Mouse (Mus musculus) cerebellum, postnatal 4 days (tissue): ENCODE results near the gene Mvb12a.

Experiments
- DNase-seq, 2 experiments: peaks; one replicate each; pipeline ENCODE4 v3.0.0; 2022; ENCODE audit warnings: low spot score in 2 of 2, mixed read lengths in 1 of 2

Mvb12a gene

DNA sequence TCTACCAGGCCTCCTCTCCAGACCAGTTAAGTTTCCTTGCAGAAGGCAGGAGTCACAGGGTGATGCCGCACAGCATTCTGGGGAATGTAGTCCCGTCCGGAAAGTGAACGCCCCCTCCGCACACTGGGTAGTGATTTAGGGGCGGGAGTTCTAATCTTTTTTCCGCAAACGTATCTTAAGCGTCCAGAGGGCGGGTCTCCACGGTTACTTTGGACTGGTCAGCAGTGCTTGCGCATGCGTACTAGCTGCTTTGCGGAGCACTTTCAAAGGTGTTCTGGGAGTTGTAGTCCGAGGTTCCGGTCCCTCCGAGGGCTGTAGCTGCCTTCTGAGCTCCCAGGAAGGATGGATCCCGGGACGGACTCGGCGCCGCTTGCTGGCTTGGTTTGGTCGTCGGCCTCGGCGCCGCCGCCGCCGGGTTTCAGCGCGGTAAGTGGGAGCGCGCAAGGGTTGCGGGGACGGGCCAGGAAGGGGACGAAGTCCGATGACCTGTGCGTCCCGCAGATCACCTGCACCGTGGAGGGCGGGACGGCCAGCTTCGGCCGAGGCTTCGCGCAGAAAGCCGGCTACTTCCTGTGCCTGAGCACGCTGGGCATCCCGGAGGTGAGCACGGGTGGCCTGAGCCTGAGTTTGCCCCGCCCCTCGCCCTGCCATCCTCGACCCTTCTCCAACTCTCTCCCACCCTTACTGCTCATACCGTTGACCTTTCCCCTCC is at the start of gene Mvb12a:
Mvb12a (plus strand) TSS at position 291 of the 712 bp plus-strand sequence.
- peak; percentile 78 to 92 for DNase-seq

DNA sequence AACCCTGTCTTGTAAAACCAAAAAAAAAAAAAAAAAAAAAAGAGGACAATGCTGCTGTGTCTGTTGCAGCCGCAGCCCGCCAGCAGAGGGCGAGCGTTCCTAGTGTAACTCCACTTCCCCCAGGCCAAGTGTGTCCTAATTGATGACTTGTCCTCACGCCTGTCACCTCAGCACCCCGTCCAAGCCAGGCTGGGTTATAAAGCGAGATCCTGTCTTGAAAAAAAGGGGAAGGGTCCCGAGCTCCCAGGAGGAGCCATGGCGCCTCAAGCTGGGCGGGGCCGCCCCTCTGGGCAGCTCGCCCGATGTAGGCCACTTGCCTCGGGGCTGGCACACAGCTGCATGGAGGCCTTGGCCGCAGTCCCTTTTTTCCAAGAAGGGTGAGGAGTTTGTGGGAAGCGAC is 47.7 kb upstream of the Mvb12a start:
- DNase-seq = peak; percentile 66 to 79

DNA sequence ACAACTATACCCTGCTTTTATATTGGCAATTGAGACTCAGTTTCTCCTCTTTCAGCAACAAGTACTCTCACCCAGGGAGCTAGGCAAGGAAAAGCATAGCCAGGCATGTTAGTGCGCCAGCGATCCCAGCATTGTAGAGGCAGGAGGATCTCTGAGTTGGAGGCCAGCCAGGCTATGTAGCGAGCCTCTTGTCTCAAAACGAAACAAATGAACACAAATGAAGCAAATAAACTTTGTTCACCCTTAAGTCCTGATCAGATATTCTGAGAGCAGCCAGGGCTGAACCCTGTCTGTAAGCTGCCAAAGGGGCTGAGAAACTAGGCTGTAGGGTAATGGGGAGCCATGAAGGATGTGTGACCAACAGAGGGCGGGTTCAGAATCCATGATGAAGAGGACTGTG is 46.9 kb upstream of the Mvb12a start:
- no peak for DNase-seq

DNA sequence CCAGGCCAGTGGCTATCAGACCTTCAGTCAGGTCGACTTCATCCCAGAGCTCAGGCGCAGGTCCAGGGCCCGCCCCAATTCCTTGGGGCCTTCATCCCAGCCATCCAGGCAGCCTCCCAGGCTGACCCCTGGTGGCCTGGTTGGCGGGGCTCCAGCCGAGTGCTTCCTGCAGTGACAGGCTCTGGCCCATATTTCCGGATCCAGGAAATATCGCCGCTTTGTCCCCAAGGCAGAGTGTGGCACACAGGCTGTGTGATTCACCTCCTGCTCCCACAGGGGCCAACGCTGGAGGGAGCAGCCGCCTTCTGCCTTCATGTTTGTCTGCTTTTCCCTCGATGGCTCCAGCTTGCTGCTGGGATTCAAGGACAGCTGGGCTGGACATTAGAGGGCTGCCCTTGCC is 46.2 kb upstream of the Mvb12a start:
- peak; percentile 53 to 60 for DNase-seq

DNA sequence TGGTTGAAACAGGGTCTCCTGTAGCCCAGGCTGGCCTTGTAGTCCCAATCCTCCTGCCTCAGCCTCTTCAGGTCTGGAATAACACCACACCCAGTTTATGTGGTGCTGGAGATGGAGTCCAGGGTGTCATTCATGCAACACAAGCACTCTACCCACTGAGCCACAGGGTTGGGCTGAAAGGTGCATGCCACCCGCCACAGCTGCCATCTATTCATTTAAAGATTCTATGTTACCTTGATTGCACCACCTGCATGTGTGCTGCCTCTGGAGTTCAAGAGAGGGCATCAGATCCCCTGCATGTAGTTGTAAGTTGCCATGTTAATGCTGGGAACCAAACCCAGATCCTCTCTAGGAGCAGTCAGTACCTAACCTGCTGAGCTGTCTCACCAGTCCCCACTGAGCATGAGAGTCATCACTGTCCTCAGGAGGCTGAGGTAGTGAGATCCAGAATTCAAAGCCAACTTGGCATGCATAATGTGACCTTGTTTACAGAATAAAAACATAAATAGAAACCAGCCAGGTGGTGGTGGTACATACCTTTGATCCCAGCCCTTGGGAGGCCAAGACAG is 45.6 kb upstream of the Mvb12a start:
- DNase-seq = no peak

DNA sequence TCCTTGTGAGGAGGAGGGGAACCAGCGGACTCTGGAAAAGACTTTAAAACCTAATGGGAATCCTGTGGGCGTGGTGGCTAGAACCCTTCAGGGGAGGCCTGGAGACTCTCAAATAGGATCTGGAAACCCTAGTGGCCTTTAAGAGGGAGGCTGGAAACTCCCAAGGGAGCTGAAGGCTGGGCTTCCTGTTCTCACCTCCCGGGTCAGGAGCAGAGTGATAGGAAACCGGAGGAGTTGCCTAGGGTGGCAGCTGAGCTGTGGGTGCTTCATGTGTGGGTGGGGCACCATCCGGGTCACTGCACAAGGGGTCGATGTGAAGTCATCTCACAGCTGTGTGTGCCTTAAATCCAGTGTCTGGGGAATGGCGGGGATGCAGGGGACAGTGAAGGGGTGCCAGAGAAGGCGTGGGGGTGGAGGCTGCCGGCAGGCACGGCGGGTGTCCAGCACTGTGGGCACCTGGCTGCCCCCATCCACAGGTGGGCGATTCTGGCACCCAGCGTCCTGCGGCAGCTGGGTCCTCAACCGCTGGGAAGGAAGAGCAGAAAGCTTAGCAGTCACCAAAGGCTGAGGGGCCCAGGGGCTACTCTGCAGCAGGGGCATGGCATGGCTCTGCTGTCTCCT is 44.7 kb upstream of the Mvb12a start:
- no peak for DNase-seq

DNA sequence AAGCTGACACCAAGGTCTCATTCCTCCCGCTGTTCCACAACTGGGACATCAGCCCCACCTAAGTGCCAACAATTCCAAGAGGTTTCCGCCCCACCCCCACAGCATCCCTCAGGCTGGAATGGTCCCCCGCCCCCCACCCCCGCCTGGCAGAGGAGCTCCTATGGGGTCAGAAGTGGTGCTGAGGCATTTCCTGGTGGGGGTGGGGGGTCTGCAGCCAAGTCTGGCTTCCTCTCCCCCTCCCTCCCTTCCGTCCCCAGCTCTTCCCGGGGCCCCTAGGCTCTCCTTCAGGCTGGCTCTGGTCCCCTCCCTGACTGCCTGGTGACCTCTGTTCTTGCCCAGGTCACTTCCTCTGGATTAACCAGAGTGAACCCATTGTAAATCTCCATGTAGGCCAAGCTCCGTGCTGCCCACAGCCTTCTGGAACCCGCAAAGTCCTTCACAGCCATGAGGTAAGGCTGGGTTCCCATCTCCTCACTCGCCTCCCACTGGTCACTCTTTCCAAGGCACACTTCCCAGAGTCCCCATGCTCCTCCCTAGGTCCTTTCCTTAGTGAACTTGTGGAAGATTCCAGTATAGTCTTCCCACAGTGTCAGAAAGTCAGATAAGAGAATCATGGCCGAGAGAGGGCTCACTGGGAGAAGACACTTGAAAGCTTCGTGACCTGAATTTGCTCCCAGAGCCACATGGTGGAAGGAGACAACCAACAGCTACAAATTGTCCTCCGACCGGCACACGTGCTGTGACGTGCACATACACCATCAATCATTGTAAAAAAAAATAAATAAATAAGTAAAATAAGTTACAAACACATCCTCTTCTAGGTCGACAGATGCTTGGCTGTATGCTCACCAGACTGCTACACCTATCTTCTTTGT is 43.7 kb upstream of the Mvb12a start:
- DNase-seq = no peak

DNA sequence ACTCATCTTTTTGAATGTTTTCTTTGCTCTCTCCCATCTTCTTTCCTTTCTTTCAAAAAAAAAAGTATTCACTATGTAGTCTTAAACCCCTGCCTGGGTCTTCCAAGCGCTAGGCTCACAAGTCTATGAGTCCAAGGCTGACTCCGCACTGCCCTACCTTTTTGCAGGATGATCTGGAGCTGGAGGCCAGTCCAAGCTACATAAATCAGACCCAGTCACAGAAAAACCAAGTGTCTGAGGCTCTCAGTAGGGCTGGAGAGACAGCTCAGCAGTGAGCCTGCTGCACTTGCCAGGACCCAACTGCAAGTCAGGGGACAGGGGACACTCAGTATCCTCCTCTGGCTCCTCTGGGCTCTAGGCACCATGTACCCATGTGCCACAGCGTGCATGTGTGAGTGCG is 38.4 kb upstream of the Mvb12a start:
- no peak for DNase-seq

DNA sequence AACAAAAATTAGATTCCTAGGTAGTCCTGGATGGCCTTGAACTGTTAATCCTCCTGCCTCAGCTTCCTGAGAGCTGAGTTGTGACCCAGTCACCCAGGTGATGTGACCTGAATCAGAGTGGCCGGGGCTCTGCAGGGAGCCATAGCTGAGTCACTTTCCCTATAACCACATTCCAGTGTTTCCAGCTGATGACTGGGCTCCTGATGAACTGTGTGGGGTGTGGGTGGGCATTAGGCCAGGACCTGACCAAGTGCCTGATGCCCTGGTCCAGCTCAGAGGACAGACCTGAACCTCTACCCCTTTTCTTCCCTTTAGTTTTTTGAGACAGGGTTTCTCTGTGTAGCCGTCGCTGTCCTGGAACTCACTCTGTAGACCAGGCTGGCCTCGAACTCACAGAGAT is 37.4 kb upstream of the Mvb12a start:
- no peak for DNase-seq

DNA sequence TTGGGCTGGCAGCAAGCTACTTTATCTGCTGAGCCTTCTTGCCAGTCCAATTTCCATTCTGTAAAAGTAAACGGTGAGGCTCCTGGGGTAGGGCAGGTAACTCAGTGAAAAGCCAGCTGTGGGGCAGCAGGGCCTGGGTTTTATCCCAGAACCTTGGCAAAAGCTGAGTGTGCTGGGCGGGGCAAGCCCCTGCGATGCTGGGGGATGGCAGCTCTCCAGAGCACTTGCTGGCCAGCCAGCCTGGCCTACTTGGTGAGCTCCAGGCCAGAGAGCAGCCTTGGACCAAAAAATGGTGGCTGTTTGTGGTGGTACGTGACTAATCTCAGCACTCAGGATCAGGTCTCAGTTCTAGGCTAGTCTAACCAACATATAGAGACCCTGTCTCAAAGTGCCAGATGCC is 36.7 kb upstream of the Mvb12a start:
- DNase-seq = no peak

DNA sequence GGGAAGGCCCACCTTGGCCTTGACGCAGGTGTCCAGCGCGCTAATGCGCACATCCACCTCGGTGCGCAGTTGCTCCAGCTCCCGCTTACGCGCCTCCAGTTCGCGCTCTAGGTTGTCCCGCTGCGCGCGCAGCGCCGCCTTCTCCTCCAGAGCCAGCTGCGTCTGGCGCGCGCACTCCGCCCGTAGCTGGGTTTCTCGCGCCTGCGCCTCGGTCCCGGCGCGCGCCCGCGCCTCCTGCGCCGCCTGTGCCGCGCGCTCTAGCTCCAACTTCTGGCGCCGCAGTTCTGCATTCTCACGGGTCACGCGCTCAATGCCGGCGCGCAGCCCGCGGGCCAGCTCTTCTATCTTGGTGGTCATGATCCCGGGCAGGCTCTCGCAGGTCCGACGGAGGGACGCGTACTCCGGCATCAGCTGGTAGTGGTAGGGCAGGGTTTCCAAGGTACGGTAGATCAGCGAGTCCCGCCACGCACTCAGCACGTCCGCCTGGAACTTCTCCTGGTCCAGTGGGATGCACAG is 35.1 kb upstream of the Mvb12a start:
- DNase-seq = peak; percentile 34 to 67

DNA sequence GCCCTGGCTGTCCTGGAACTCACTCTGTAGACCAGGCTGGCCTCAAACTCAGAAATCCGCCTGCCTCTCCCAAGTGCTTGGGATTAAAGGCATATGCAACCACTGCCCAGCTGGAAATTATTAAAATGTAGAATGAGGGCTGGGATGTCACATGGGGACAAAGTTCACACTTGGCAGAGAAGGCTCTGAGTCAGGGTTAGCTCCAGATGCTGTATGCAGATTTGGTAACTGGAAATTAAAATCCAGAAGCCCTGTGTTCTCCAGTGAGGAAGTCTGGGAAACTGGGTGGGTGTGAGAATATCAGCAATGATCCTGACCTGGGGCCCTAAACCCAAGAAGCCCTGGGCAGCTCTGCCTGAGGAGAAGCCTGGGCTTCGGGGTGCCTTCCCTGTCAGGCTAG is 33.4 kb upstream of the Mvb12a start:
- no peak for DNase-seq

DNA sequence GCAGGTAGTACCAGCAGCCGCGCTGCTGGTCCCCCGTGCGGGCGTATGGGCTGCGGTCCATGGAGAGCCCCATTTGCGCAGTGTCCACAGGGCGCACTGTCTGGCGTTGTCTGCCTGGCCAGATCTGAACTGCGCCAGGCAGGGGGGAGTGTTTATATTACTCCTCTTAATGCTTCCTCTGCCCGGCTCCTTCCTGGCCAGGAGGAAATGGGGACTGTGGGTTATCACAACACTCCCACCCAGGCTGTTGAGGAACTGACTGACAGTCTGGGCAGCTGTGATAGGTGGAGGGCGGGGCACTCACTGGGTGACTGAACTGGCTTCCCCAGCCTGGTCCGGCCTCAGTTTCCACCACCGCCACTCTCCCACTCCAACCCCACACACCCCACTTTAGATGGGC is 31.1 kb upstream of the Mvb12a start, which contains the start of gene Plvap:
Plvap (minus strand) TSS at position 109 of the 400 bp plus-strand sequence.
- no peak for DNase-seq

DNA sequence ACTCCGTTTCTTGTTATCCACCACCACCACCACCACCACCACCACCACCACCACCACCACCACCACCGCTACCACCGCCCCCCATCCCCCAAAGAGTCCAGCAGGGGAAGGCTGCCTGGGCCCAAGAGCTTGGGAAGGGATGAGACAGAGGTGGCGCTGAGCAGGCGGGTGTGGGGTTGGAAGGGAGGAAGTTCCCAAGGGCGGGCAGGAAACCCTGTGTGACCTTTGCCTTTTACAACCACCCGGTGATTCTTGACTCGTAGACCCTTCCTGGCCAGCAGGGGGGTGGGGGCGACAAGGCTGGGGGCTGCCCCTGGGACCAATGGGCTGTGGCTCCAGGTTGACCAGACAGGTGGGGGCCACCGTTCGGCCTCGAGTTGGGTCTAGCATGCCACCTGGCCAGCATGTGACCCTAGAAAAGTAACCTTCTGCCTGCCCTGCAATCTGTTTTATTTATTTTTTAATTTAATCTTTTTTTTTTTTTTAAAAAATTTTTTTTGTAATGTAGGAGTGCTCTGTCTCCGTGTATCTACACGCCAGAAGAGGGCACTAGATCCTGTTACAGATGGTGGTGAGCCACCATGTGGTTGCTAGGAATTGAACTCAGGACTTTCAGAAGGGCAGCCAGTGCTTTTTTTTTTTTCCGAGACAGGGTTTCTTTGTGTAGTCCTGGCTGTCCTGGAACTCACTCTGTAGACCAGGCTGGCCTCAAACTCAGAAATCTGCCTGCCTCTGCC is 29.5 kb upstream of the Mvb12a start:
- no peak for DNase-seq

DNA sequence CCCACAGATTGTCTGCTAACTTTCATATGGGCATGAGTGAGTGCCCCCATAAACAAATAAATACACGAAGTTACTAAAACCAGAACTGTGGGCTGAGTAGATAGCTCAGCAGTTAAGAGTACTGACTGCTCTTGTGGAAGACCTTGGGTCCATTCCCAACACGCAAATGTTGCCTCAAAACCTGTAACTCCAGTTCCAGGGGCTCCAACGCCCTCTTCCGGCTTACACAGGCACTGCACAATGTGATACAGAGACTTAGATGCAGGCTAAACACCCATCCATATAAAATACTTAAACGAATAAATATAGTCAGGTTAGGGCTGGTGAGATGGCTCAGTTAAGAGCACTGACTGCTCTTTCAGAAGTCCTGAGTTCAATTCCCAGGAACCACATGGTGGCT is 27.7 kb upstream of the Mvb12a start:
- DNase-seq = no peak

DNA sequence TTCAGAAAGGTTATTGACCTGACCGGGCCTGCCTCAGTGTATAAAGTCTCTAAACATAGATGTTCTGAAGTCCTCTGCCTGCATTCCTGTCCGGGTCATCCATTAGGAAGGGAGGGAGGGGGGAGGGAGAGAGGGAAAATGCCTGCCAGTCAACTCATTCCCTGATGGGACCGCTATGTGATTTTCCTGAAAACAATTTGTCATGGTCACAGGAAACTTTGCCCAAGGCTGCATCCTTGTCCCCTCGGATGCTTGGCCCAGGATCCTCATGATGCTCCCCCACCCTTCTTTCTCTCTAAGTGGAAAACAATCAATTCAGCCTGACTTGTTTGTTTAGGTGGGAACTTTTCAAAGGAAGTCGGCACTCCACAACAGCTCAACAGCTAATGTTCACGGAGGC is 25.9 kb upstream of the Mvb12a start:
- DNase-seq = no peak

DNA sequence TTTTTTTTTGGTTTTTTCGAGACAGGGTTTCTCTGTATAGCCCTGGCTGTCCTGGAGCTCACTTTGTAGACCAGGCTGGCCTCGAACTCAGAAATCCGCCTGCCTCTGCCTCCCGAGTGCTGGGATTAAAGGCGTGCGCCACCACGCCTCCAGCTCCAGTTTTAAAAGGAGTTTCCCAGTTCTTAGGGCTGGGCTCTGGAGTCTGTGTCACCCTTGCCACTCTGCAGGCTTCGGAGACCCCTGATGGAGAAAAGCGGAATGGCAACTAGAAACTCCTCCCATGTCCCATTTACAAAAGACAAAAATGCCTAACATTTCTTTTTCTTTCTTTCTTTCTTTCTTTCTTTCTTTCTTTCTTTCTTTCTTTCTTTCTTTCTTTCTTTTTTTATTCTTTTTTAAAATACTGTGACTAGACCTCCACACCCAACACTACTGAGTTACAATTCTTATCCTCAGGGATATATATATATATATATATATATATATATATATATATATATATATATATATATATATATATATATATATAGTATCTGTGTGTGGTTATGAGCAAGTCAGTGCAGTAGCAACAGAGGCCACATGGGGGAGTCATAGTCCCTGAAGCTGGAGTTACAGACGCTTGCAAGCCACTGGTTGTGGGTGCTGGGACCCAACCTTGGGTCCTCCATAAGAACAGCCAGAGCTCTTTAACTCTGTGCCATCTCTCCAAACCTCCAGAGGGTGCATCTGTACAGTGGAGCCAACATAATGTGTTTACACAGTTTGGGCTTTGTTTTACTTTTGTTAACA is 23.5 kb upstream of the Mvb12a start:
- DNase-seq = peak in 1 of 2 experiments; percentile 66

DNA sequence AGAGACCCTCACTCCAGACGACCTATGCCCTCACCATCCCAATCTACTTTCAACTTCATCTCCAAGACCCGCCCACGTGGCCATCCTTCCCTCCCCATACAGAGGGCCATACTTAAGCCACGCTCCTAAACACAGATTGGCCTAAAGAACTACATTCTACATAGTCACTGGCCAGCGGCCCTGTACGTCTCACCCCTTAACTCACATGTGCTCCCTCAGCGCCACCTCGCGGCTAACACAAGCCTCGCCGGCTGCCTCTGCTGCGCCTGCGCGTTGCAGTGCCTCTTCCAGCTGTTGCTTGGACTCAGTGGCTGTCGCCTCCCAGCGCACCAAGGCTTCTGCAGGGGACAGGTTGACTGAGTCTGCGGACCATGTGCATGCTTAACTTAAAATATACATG is 21.1 kb upstream of the Mvb12a start:
- DNase-seq = peak; percentile 90 to 97

DNA sequence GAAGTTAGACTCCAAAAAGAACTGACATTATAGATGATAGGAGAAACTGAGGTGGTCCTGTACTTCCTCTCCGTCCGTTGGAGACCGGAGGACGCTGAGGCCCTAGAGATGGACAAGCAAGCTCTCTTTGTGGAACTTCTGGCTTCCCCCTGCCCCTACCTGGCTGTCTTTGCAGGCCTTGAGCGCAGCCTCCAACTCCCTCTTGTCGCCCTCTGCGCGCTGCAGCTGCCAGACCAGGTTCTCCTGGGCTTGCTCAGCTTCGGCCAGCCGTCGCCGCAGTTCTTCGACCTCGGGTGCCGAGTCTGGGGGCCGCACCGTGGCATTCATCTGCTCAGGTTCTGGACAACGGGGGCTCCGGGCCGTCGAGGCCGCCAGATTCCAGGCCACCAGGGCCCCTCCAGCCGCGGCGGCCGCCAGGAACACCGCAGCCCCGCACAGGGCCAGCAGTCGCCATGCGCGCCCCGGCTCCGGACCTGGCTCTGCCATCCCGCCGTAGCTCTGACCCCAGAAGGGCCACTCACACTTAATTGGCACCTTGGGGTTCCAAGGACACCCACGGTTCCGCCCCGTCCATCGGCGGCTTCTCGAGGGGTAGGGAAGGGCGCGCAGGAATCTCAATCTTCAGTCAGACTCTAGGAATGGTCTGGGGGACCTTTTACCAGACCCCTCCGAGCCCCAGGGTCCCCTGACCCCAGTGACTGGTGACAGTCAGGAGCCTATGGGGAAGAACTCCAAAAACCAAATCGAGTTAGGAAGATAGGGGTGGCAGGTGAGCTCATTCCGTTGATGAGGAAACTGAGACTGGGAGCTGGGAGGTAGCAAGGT is 17.3 kb upstream of the Mvb12a start, which contains the start of gene Ccdc194:
Ccdc194 (minus strand) TSS at position 486 of the 825 bp plus-strand sequence.
- DNase-seq = no peak
